Mouse (Mus musculus) lung, postnatal 10 days (tissue): ENCODE data around the gene Zbtb16.
A peak's percentile ranks its signal among the peaks of the same experiment; 100 is the strongest.

Source experiments
- DNase-seq: peaks from one replicate; pipeline ENCODE4 v3.0.0; 2021

Gene Zbtb16

DNA sequence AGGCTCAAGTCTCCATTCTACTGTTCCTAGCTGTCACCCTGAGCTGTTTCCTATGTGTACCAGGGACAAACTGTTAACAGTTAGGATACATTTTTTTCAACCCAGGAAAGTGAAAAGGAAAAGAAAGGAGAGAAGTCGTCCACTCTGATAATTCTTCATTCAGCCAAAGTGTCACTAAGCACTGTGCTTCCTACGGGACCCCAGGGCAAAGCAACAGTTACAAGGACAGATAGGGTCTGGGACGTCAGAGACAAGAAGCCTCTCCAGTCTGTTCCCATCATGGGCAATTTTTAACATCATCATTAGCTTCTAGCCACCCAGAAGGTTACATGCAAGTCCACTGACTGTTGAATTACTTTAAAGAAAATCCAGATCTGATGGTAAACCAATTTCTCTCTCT, 111.3 kb downstream of the Zbtb16 start:
- DNase-seq: no peak

DNA sequence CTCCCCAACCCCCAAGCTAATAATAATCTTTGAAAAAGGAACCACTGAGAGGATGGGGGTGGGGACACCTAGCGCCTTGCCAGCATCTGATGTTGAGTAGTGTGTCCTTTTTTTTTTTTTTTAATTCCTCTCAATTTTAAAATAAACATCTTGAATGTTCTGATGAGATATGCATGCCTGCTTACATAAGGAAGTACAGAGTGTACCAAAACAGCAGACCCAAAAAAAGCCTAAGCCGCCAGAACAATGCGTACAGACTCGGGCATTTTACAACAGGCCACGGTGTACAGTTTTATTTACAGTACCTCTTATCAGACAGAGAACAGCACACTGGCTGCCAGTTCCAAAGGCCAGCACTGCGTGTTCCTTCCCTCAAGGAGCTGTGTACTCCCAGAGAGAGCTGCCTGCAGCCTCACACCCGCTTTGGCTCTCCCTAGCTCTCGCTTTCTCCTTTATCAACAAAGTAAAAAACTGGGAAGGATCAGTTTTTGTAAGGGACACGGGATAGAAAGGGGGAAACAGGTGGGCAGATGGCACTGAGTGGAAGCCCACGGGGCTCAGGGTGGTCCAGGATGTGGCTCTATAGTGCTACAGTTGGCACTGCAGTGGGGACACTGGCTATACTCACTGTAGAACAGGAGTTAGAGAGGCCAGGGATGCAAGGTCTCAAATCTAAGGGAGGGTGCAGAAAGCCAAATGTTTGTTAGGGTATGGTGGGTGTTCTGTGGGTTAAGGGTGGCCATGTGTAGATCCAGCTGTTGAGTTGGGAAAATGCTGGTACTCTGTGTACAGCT, 112.3 kb downstream of the Zbtb16 start:
- DNase-seq: peak; percentile 95

DNA sequence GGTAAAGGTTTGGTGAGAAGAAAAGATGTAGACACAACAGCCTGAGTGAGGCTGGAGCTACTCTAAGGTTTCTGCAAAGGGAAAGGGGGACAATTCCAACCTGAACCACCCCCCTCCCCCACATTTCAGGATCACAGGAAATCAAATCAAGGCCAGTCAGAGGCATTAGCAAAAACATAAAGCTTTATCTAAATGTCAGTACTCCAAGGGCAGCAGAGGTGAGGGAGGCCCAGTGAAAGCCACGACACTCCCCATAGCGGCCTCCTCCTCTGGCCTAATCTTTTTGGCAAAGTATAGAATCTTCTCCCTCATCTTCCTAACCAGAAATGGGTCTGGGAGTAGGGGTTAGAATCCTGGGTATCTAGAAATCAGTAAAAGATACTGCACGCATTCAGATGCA, 113.0 kb downstream of the Zbtb16 start:
- DNase-seq: no peak

DNA sequence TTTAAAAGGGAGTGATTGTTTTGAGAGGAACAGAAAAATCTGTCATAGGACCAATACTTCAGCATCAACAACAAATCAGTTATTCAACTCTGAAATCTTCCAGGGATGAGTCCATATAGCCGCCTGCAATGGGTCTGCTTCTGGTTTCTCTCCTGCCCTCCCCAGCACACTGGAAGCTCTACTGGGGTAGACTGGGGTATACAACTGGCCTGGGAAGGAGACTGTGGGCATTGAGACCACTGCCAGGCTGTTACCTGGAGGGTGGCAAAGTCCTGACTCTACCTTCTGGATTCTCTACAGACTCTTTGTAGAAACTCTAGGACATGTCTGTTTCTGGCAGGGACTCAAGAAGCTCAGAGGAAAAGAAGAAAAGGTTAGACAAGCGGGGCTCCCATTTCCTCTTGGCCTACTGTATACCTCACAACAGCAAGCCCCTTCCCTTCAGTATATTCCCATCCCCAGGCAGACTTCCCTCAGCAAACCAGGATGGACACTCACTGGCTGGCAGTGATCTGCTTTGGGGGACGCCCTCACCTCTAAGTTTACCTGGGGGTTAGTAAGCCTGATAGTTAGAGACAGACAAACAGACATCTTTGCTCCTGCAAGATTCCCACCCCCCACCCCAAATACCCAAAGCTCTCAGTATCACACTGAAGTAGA, 113.6 kb downstream of the Zbtb16 start:
- DNase-seq: no peak

DNA sequence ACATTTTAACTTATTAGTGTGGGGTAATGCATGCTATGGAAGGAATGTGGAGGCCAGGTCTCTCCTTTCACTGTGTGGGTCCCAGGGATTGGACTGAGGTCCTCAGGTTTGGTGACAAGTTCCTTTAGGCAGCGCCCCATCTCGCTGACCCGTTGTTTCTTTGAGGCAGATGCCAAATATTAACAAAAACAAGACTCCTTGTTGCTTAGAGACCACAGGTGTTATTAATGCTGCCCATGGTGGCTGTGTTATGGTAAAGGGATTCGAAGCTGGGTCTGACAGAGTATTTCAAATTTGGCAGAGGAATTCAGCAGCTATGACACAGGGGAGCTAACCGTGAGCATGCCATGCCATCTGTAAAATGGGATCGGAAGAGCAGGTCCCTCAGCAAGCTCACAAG, 114.4 kb downstream of the Zbtb16 start:
- no peak for DNase-seq

DNA sequence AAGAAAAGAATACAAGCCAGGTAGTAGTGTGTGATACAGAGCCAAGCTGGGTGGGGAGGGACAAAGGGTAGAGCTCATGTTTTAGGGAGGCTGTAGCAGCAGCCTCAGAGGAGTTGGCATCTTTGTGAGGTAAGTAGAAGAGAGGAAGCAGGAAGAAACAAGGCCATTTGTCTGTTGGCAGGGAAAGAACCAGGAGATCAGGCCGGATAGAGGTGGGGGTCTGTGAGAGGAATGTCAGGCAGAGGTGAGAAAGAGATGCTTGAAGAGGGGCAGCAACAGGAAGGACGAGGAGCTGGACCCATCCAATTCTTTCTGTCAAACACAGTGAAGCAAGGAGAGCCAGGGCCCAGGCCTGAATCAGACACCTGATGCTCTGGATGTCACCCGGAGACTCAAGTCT, 114.8 kb downstream of the Zbtb16 start:
- no peak for DNase-seq

DNA sequence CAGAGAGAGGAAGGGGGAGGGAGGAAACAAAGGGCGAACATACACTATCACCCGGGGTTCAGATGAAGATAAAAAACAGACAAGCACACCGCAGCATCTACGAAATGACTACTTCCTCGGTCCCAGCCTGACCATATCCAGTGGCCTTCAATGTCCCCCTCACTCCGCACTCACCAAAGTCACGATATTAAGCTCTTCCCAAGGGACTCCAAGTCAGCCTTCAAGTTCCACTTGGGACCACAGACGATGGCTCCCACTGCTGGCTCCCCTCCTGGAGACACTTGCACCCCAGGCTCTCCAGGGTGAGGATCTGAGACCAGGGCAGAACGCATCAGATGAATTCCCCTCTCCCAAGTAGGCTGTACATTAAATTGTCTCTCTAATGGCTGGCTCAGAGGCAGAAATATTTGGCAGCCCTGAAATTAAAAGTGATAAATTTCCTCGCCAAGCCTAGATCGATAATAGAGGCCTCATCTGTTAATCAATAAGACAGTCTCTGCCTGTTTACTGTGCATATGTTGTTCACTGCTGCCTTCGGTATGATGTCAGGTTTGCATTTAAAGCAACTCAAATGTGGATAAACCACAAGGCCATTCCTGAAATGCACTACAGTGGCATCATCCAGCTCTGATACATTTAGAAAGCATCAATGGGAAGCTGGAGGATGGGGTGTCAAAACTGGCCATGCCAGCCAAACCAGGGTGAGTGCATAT, 115.6 kb downstream of the Zbtb16 start:
- DNase-seq: no peak

DNA sequence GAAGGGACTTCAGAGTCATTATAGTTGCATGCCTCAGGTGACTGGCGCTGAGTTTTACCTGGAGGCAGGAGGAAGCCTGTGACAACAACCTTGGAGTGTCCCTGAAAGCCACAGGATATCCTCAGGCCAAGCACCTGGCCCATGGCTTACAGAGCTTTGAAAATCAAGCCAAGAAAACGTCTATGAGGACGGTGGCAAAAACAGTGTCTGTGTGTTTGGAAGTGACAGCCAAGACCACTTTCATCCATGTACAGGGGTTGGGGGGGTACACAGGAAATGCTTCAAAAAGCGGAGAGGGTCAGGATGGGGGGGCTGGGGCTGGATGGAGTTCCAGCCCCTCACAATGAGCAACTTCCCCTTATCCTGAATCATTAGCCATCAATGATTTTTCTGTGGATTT, 116.4 kb downstream of the Zbtb16 start:
- no peak for DNase-seq

DNA sequence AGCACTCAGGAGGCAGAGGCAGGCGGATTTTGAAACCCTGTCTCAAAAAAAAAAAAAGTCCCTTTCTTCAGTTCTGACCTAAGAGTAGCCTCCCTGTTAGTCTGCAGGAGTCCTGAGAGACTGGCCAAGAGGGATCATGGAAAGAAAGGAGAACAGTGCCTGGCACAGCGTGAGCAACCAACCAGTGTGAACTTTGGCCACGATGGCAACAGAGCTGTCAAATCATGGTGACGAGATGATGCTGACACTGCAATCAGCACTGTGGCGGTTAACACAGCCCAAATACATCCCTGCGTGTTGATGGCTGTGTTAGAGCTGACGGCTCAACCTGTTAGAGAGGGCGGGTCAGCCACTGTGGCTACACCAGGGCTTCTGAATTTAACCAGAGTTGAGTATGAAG, 119.5 kb downstream of the Zbtb16 start:
- no peak for DNase-seq

DNA sequence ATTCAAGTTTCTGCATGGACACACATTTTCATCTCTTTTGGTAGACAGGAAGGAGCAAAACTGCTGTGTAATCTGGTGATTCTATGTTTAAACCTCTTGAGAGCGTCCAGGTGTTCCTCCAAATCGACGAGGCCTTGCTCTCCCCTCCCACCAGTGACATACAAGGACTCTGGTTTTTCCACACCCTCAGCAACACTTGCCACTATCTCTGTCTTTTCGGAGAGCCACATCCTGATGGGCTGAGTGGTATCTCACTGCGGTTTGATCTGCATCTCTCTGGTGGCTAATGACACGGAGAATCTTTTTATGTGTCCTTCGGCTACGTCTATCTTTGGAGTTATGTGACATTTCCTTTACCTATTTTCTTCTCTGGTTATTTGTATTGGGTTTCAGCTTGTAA, 121.0 kb downstream of the Zbtb16 start:
- DNase-seq: no peak

DNA sequence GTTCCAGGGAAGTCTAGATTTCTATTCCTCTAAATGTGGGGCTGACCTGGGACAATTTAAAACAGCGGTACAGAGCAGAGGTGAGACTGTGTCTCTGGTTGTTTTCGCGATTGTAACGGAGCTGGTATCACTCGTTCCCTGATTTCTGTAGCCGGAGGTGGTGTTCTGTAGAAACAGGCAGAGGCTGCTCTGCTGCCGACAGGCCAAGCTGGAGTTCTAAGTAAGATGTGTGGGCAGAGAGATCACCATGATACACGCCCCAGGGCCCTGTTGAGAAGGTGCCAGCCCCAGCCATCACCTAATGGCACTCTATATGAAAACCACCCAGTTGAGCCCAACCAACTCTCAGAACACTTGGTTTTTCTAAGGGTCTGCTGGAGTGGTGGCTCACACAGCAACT, 122.2 kb downstream of the Zbtb16 start:
- no peak for DNase-seq

DNA sequence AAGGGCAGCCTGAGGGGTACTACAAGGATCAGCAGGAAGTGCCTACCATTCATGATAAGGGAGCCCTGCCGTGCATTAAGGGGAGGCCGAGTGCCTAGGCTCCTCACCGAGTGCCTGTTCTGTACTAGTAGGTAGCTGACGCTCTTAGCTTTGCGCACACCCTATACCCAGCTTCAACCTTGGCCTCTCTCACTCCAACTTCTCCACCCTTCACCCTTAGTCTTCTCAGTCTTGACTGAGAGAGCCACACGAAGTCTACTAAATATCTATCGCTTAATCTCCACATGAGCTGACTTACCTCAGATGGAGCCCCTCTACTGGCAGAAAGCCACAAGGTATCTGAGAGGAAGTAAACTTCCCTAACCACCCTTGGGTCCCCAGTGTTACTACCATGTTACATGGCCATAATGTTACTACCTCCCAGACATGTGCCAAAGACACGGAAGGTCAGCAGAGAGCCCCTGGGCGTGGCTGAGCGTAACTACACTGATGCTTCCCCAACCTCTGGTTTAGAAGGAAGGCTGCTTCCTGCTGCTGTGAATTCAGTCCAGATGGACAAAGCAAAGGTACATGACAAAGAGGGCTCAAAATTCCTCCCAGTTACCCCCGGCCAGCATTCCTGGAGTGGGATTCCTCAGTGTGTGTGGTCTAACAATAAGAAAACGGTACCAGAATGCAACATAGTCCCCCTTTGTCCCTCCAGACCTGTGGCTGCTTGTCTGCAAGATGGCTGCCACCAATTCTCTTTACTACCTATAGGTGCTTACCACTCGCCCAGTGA, 122.8 kb downstream of the Zbtb16 start:
- DNase-seq: no peak

DNA sequence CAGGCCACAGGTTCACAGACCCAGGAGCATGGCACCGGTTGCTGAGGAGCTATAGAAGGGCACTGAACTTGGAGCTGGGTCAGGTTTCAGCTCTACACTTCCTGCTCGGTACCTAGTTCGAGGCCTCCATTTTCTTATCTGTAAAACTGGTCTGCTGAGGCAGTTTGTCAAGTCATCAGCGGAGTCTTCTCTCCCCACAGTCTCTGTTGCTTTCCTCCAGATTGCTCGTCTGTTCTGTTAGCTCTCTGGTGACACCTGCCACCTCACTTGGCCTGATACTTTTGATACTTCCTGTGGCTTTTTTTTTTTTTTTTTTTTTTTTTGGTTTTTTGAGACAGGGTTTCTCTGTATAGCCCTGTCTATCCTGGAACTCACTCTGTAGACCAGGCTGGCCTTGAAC, 124.2 kb downstream of the Zbtb16 start:
- no peak for DNase-seq

DNA sequence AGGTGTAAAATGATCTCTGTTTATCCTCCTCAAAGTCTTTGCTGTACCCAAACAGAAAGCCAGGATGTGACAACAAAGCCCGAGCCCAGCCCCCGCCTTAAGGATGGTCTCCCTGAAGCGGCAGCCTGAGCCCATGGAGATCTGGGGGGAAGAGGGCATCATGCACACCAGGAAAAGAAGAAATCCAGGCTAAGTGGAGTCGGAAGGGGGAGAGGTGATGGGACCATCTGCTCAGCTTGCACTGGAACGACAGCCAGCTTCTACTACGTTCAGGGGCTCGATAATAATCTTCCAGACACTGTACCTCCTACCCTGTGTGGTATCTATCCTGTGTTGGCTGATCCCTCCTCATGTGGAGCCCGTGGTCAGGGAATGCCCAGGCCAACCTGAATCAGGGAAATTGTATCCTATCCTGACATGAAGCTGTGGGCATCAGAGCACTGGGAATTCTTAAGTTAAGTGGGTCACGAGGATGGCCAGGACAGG, 124.7 kb downstream of the Zbtb16 start:
- peak; percentile 64 for DNase-seq

DNA sequence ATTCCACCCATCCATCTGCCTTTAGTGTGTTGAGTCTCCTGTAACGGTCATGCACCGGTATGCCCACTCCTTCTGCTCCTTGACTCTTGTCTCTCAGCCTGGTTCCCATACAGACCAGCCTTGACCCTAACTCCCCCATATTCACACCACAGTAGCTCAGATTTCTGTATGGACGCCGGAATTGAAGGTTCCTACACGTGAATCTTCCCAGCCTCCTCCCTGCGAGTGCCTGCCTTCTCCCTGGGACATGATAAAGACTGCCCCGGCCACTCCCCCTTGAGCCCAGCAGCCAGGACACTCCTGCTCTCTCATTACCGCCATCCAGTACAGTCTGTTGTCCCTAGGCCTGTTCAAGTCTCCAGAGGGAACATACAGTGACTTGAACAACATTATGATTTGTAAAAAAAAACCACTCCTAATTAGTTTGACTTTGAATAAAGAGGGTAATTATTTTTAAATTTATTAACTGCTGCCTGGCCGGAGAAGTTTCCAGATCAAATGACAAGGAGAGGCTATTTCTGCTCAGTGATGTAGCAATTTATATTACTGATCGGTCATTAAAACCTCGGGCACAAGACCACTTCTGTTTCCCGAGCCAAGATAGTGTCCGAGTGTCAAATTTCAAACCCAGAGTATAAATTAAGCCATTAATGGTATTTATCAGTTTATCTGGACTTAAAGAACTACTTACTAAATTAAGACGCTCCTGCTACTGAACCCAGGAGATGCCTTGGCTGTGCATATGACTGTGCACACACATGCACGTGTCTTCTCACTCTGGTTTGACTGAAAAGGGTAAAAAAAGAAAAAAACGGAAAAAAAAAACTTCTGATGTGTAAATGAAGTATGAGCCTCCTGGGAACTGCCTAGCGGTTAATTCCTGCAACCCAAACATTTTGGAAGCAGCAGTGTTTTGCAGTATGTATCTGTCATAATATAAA, 125.4 kb downstream of the Zbtb16 start:
- DNase-seq: peak; percentile 45

DNA sequence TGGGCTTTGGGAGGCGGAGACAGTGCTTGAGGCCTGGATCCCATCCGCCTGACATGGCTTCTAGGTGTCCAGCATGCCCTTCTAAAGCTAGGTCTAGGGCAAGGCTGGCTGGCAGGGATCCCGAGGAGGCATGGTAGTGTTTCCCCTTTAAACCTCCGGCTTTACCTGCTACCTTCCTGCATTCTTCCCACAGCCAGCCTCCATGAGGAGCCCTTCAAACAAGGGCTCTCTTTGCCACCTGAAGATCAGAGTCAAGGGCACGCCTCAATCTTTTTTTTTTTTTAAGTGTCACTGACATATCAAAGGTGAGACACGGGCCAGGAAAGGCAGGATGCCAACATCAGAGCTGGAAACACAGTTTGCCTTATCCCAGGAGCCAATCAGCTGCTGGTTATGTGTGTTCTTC, 128.2 kb downstream of the Zbtb16 start:
- peak; percentile 65 for DNase-seq

DNA sequence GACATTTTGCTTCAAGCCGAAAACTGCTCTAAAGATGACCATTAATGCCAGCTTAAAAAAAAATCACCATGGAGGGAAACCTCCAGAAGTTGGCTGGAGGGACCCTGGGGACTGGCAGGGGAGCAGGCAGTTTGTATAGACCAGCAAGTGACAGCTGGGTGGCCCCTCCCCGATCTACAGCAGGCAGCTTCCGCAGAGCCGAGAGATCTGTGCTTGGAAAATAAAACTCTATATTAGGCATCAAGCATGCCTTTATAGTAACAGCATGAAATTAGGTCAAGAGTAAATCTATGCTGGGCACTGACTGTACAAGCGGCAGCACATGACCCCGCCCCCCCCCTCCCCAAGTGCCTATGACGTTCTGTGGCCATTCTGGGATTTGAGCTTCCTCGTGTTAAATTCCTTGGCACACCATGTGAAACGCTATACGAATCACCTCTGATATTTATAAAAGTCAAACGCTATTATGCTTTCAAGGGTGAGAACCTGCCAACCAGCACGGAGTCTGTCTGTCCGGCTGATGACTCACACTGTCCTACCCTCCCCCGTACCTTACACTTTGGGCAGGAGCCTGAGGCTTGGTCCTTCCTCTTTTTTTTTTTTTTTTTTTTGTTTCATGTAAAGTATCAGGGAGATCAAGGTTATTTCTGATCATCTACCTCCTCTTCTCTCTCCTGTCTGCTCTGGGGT, 128.7 kb downstream of the Zbtb16 start:
- peak; percentile 53 for DNase-seq

DNA sequence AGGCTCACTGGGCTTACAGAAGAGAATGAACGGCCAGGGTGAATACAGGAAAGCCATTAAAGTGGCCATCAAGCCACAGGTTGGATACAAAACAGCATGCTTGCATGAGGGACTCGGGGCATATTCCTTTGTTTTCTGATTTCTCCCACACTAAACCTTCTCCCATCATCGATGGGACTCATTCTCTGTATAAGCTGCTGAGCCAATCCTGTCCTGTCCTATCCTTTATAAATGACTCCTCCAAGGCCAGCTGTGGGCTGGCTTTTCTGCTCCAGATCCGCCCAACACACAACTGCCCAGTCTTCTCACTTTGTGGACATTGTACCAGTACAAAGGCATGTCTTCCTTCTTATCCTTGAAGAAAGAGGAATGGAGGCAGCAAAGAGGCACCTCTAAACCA, 134.7 kb downstream of the Zbtb16 start:
- DNase-seq: no peak

DNA sequence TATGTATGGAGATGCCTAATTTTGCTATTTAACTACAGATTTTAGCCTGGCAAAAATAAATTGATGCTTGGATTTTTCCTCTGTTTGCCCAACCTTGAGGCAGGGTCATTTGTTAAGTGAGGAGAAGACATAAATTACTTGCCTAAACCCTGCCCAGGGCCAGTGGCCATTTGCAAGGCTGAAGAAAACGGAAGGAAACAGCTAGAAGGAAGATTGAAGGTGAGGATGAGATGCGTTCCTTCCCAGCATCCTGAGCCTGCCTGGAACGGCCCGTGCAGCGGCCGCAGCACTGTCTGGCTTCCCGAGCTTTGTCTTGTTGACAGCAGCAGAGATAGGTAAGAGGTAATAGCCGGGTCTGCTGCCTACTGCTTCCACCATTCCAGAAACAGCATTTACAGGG, 135.2 kb downstream of the Zbtb16 start:
- no peak for DNase-seq

DNA sequence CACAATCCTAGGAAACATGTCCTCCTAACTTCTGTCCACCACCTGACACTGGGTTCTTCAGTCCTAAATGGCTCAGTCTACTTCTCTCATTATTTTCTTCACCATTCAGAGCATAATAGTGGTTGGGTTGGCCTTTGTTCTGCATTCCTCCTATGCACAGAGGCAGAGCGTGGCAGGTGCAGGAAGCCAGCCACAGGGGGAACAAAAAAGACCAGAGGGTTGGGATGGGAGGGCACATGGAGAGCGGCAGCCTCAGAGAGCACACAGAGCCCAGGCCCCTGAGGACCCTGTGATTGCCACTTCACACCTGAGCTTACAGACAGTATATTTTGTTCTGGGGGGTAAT, 138.6 kb downstream of the Zbtb16 start:
- no peak for DNase-seq

DNA sequence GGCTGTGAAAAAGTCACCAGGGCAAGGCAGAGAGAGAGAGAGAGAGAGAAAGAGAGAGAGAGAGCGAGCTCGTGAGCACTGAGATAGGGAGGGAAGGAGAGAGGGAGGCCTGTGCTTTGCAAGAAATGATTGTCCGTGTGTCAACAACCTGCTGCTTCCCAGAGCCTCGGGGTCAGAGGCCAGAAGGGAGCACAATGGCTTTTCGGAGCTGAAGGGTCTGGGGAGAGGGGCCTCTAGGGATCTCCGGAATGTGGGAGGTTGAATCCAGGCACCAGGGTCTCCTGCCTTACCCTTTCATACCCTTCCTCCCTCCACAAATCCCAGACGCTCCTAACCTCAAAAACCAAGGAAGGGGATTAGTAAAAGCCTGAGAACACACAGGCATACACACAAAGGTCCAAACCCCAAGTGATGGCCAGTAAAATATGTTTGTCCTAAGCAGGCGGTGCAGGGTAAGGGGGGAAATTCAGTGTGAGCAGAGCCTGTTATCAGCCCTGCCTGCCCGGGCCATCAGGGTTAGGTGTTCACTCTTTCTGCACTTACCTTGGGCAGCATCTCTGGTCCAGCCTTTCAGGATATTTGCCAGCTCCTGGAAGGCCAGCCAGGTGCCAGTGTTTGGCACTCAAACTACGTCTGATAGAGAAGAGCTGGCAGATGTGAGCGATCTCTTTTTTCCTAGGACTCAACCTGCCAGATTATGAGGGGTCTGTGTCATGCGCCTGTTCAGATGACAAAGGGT, 139.1 kb downstream of the Zbtb16 start:
- no peak for DNase-seq
